Mouse (Mus musculus) naive thymus-derived CD4-positive, alpha-beta T cell, adult 2 months (primary cell): ENCODE measurements around the gene Rps15.
A peak's percentile ranks its signal among the peaks of the same experiment; 100 is the strongest.

Experiments used
- DNase-seq: peaks from one replicate; pipeline ENCODE4 v3.0.0-alpha.2; 2011; ENCODE audit warnings: low read depth

Rps15 gene

GRCm38 (mm10) chr10:80341491-80342304, 49.4 kb downstream of the Rps15 start:
- DNase-seq = peak; percentile 49

- no peak for DNase-seq
Observed at GRCm38 (mm10) chr10:80342305-80342748, 50.1 kb downstream of the Rps15 start.

GRCm38 (mm10) chr10:80342749-80343424, 50.6 kb downstream of the Rps15 start:
- DNase-seq = peak; percentile 72

- no peak for DNase-seq
Observed at GRCm38 (mm10) chr10:80343425-80343895, 51.2 kb downstream of the Rps15 start.
